ENCODE assay signal across 7 mouse cellular contexts in genomic region chr4:43964326-43964833, GRCm38 (mm10). TPM values are rescaled to one million over a fixed set of nuclear protein-coding genes. Genes with fewer than 3 reads are reported as not detected.
A peak's percentile ranks its signal among the peaks of the same experiment; 100 is the strongest.
DNase-seq lines count a peak whose midpoint lies in the region.

No protein-coding gene starts in this region.

- H3K27ac ChIP-seq in macrophage: peak overlapping the region; percentile 72

- no peak overlapping the region for H3K4me3 ChIP-seq in macrophage (ENCODE audit: inconsistent target)

- H3K36me3 ChIP-seq in macrophage (ENCODE audit: inconsistent target): no peaks in the 10 kb centered on the region

- DNase-seq in ES-CJ7 (ENCODE audit: low read depth, low spot score): peak; percentile 29
- peak; percentile 36 to 61 for DNase-seq in adrenal gland, postnatal 36 days
- DNase-seq in kidney, adult 8-10 months: peak; percentile 54 to 56
- no peak for DNase-seq in T-cell, adult 2 months (ENCODE audit: low spot score)
- DNase-seq in layer of hippocampus, adult 9-10 months (ENCODE audit: low spot score): no peak
- no peak for DNase-seq in MN1 (ENCODE audit: low spot score)

- H3K79me2 ChIP-seq in macrophage (ENCODE audit: inconsistent target): peaks cover 7% of the 10 kb centered on the region; the same call in 1 of the 2 replicates

- 18% methylated on average over 2 of the region's 2 CpGs for WGBS in macrophage (ENCODE audit: missing documents)

RNA-seq across cellular contexts. Expression of gene Glipr2, which starts 7.2 kb away (rescaled TPM):
- total RNA-seq in adrenal gland, postnatal 36 days (2021): 1 to 10 TPM; 3.7 to 5.3 TPM
- total RNA-seq in macrophage (2018; cell fraction: chromatin; rRNA removed): 10 to 100 TPM in 2 of 26 experiments, 1 to 10 TPM in 14, under 1 TPM in 5, not detected in 5; 0.31 to 18.3 (median 1.9) TPM
- total RNA-seq in macrophage (2018; cell fraction: cytosol; rRNA removed): 10 to 100 TPM in 6 of 26 experiments, 1 to 10 TPM in 20; 1.8 to 14.4 (median 7.5) TPM
- 10 to 100 TPM in 4 of 26 experiments, 1 to 10 TPM in 17, under 1 TPM in 3, not detected in 2; 0.48 to 20.8 (median 5.3) TPM for total RNA-seq in macrophage (2018; cell fraction: nucleus; rRNA removed)
- 1.7 to 2.7 TPM (median 2.0 TPM) in 3 replicates for polyA plus RNA-seq in macrophage (2018)

RNA-seq across cellular contexts. Expression of gene Ccin, which starts 18.9 kb away (rescaled TPM):
- total RNA-seq in adrenal gland, postnatal 36 days (2021): not detected
- total RNA-seq in macrophage (2018; cell fraction: chromatin; rRNA removed): not detected
- not detected for total RNA-seq in macrophage (2018; cell fraction: cytosol; rRNA removed)
- under 1 TPM in 1 of 26 experiments, not detected in 25; 0.29 TPM for total RNA-seq in macrophage (2018; cell fraction: nucleus; rRNA removed)
- polyA plus RNA-seq in macrophage (2018): not detected in 3 replicates

RNA-seq across cellular contexts. Expression of gene Clta, which starts 39.9 kb away (rescaled TPM):
- total RNA-seq in adrenal gland, postnatal 36 days (2021): 100 to 1,000 TPM; 183 to 188 TPM
- 100 to 1,000 TPM in 4 of 26 experiments, 10 to 100 TPM in 22; 43.3 to 129 (median 74.1) TPM for total RNA-seq in macrophage (2018; cell fraction: chromatin; rRNA removed)
- 1,000 to 10,000 TPM in 1 of 26 experiments, 100 to 1,000 TPM in 25; 474 to 1,048 (median 650) TPM for total RNA-seq in macrophage (2018; cell fraction: cytosol; rRNA removed)
- 100 to 1,000 TPM; 108 to 364 (median 196) TPM for total RNA-seq in macrophage (2018; cell fraction: nucleus; rRNA removed)
- 719 to 1,119 TPM (median 1,119 TPM) in 3 replicates for polyA plus RNA-seq in macrophage (2018)

Comparison
In these comparisons a context has a peak if more than half of its experiments do, and no peak if none do; other contexts are left out.
1. DNase-seq: peak in ES-CJ7 (single experiment), adrenal gland, postnatal 36 days (2 of 2) and kidney, adult 8-10 months (2 of 2); none in T-cell, adult 2 months (single experiment), layer of hippocampus, adult 9-10 months (single experiment) and MN1 (single experiment).